Mouse (Mus musculus) heart, embryonic 10.5 days (tissue): Measurements from ENCODE around the gene Sfxn3. TPM values are rescaled to one million over a fixed set of nuclear protein-coding genes. Genes with fewer than 3 reads are reported as not detected.
"Not testable (repeated sequence)": the region's sequence is repeated elsewhere in the genome, so short reads cannot be mapped to it uniquely, and the experiment has no call there.

Experiments used
- DNase-seq: peaks from one replicate; pipeline ENCODE4 v3.0.0-alpha.2; 2017; ENCODE audit warnings: low spot score
- H3K27ac ChIP-seq: fragments of 300-500 bp; sonication (generic); 2 replicates; pipeline ENCODE4 v1.5.1; 2016; ENCODE audit warnings: mild to moderate bottlenecking
- H3K27me3 ChIP-seq: fragments of 300-500 bp; sonication (generic); 2 replicates; pipeline ENCODE4 v1.6.1; 2016; ENCODE audit warnings: mild to moderate bottlenecking; ENCODE audit not compliant: poor library complexity, insufficient read depth, severe bottlenecking
- H3K36me3 ChIP-seq: fragments of 300-500 bp; sonication (generic); 2 replicates; pipeline ENCODE4 v1.6.1; 2016; ENCODE audit warnings: mild to moderate bottlenecking, moderate library complexity
- H3K4me1 ChIP-seq: fragments of 300-500 bp; sonication (generic); 2 replicates; pipeline ENCODE4 v1.6.1; 2016; ENCODE audit warnings: mild to moderate bottlenecking
- H3K4me3 ChIP-seq: fragments of 300-500 bp; sonication (generic); 2 replicates; pipeline ENCODE4 v1.5.1; 2016; ENCODE audit warnings: mild to moderate bottlenecking, moderate library complexity
- H3K9me3 ChIP-seq: fragments of 300-500 bp; sonication (generic); 2 replicates; pipeline ENCODE4 v1.6.1; 2016; ENCODE audit warnings: mild to moderate bottlenecking, moderate library complexity
- WGBS: fragments of 180-500 bp; shearing (Covaris S2); methylation state at CpG from one replicate; pipeline ENCODE4 v1.1.7; 2016; 5-methylcytosine and 5-hydroxymethylcytosine counted together
- polyA plus RNA-seq: library from polyadenylated mRNA; unstranded; fragments of >200 nt; fragmentation: Nextera tagmentation; extraction: Ambion mirVana; gene quantifications from 2 replicates; pipeline ENCODE4 v1.2.1, GENCODE M21; 2016

Gene Sfxn3
- polyA plus RNA-seq, 1 experiment from 2014 or later: 11.8 TPM

DNA sequence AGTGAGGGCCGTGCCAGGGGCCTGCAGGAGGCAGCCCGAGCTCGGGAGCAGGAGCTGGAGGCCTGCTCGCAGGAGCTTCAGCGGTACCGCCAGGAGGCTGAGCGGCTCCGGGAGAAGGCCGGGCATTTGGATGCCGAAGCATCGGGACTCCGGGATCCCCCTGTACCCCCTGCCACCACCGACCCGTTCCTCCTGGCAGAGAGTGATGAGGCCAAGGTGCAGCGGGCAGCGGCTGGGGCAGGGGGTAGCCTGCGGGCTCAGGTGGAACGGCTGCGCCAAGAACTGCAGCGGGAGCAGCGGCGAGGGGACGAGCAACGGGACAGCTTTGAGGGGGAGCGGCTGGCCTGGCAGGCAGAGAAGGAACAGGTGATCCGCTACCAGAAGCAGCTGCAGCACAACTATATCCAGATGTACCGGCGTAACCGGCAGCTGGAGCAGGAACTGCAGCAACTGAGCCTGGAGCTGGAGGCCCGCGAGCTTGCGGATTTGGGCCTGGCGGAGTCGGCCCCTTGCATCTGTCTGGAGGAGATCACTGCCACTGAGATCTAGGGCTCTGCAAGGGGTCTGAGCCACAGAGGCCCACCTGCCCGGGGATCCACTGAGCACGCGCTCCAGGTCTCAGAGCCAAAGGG lies 21.2 kb upstream of the Sfxn3 start:
- no peak for DNase-seq
- no peaks in the 10 kb centered on the region for H3K9me3 ChIP-seq
- WGBS: 92% methylated on average over 37 of the region's 37 CpGs
- no peaks in the 10 kb centered on the region for H3K27me3 ChIP-seq
- H3K27ac ChIP-seq: no peak overlapping the region
- peaks cover 39% of the 10 kb centered on the region for H3K4me1 ChIP-seq
- peaks cover 73% of the 10 kb centered on the region for H3K36me3 ChIP-seq
- no peak overlapping the region for H3K4me3 ChIP-seq

GRCm38 (mm10) chr19:45026958-45027670 lies 20.2 kb upstream of the Sfxn3 start:
- Histone ChIP-seq H3K36me3 (peaks cover 63% of the 10 kb centered on the region), H3K9me3 (no peaks in the 10 kb centered on the region), H3K27ac (no peak overlapping the region), H3K4me3 (no peak overlapping the region), H3K4me1 (peaks cover 37% of the 10 kb centered on the region), H3K27me3 (no peaks in the 10 kb centered on the region)
- DNase-seq: no peak
- WGBS: 78% methylated on average over 6 of the region's 6 CpGs

DNA sequence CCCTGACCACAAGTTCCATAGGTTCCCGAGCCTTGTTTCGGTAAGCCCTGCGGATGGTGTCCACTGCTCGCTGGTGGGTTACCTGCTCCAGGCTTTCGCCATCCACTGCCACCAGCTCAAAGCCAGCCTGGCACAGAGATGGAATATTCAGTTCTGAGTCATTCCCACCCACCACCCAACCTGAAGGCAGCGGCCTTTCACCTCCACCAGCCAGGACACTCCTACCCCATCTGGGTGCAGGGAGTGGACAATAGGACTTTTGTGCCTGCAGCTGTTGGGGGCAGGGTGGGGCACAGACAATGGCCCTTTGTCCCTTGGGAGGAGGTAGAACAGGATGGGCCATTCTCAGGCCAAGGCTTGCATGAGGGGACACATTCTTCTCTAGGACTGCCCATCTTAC lies 19.5 kb upstream of the Sfxn3 start:
- Histone ChIP-seq H3K36me3 (peaks cover 55% of the 10 kb centered on the region), H3K4me3 (no peak overlapping the region), H3K4me1 (peaks cover 44% of the 10 kb centered on the region), H3K27me3 (no peaks in the 10 kb centered on the region), H3K9me3 (no peaks in the 10 kb centered on the region), H3K27ac (no peak overlapping the region; the same call in 1 of the 2 replicates)
- DNase-seq: no peak
- 85% methylated on average over 6 of the region's 6 CpGs for WGBS

GRCm38 (mm10) chr19:45028746-45029145 lies 18.6 kb upstream of the Sfxn3 start:
- WGBS: 54% methylated on average over 19 of the region's 19 CpGs
- H3K36me3 ChIP-seq: peaks cover 47% of the 10 kb centered on the region
- H3K27ac ChIP-seq: no peak overlapping the region
- H3K4me1 ChIP-seq: peaks cover 42% of the 10 kb centered on the region
- DNase-seq: no peak
- H3K27me3 ChIP-seq: no peaks in the 10 kb centered on the region
- H3K9me3 ChIP-seq: no peaks in the 10 kb centered on the region
- H3K4me3 ChIP-seq: no peak overlapping the region

GRCm38 (mm10) chr19:45029571-45029970 lies 17.7 kb upstream of the Sfxn3 start:
- DNase-seq: no peak
- Histone ChIP-seq H3K27me3 (0 out of 2 replicates have a peak, but pooled peaks cover under 1% of the 10 kb centered on the region), H3K27ac (no peak overlapping the region), H3K9me3 (no peaks in the 10 kb centered on the region), H3K4me3 (no peak overlapping the region), H3K36me3 (peaks cover 39% of the 10 kb centered on the region), H3K4me1 (peaks cover 37% of the 10 kb centered on the region)
- WGBS: 45% methylated on average over 9 of the region's 9 CpGs

DNA sequence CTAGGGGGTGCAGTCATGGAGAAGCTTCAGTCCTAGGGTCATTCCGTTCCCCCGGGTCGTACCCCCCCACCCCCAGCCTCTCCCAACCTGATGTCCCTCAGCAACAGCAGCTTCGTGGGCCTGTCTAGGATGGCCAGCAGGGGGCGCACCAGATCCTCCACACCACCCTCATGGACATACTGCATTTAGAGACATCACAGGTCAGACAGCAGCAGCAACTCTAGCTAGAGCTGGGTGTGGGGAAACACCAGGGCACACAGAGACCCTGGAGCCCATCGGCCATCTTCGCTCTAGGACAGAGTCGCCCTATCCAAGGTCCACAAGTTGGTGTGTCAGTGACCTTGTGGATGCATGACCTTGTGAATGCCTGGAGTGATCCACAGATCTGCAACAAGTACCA lies 17.2 kb upstream of the Sfxn3 start:
- WGBS: 27% methylated on average over 8 of the region's 8 CpGs

GRCm38 (mm10) chr19:45030746-45031693 lies 16.3 kb upstream of the Sfxn3 start:
- peaks cover 13% of the 10 kb centered on the region for H3K27me3 ChIP-seq
- H3K27ac ChIP-seq: peak overlapping the region; percentile 60; the same call in 1 of the 2 replicates
- peaks cover 25% of the 10 kb centered on the region for H3K36me3 ChIP-seq
- 39% methylated on average over 20 of the region's 20 CpGs for WGBS
- peak overlapping the region; percentile 43 for H3K4me3 ChIP-seq
- H3K4me1 ChIP-seq: peaks cover 39% of the 10 kb centered on the region
- DNase-seq: no peak
- H3K9me3 ChIP-seq: no peaks in the 10 kb centered on the region

More for the DNA sequence above, 17.2 kb upstream of the Sfxn3 start:
- Histone ChIP-seq H3K4me3 (peak overlapping the region; percentile 43; the same call in 1 of the 2 replicates), H3K36me3 (peaks cover 34% of the 10 kb centered on the region), H3K9me3 (no peaks in the 10 kb centered on the region), H3K4me1 (peaks cover 37% of the 10 kb centered on the region), H3K27me3 (peaks cover 6% of the 10 kb centered on the region; the same call in 1 of the 2 replicates), H3K27ac (peak overlapping the region; percentile 60)
- peak; percentile 89 for DNase-seq

DNA sequence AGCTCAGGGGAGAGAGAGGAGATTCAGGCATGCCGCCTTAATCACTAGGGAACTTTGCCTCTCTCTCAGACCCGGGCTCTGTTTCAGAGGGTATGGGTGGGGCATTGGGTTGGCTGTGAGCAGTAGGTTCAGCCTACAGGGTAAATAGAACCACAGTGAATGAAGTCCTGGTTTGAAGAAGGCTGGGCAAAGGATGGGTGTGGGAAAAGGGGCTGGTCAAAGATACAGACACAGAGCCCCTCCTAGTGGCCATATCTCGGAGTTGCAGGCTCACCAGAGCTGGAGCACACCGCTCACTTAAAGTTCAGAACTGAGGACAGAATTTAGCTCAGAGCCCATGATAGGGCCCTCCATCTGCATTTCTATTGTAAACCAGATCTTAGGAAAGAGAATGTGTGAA lies 15.5 kb upstream of the Sfxn3 start:
- H3K9me3 ChIP-seq: no peaks in the 10 kb centered on the region
- peak; percentile 89 for DNase-seq
- H3K4me1 ChIP-seq: peaks cover 41% of the 10 kb centered on the region
- no peak overlapping the region for H3K27ac ChIP-seq
- peaks cover 19% of the 10 kb centered on the region for H3K27me3 ChIP-seq
- peaks cover 17% of the 10 kb centered on the region for H3K36me3 ChIP-seq
- H3K4me3 ChIP-seq: no peak overlapping the region
- 29% methylated on average over 4 of the region's 4 CpGs for WGBS

GRCm38 (mm10) chr19:45032570-45033332 lies 14.6 kb upstream of the Sfxn3 start:
- peaks cover 46% of the 10 kb centered on the region for H3K4me1 ChIP-seq
- H3K27ac ChIP-seq: 0 out of 2 replicates have a peak overlapping the region, but pooled peaks have one; percentile 2
- 48% methylated on average over 17 of the region's 17 CpGs for WGBS
- H3K27me3 ChIP-seq: peaks cover 28% of the 10 kb centered on the region
- H3K36me3 ChIP-seq: peaks cover 7% of the 10 kb centered on the region
- H3K4me3 ChIP-seq: no peak overlapping the region
- DNase-seq: no peak
- H3K9me3 ChIP-seq: no peaks in the 10 kb centered on the region

DNA sequence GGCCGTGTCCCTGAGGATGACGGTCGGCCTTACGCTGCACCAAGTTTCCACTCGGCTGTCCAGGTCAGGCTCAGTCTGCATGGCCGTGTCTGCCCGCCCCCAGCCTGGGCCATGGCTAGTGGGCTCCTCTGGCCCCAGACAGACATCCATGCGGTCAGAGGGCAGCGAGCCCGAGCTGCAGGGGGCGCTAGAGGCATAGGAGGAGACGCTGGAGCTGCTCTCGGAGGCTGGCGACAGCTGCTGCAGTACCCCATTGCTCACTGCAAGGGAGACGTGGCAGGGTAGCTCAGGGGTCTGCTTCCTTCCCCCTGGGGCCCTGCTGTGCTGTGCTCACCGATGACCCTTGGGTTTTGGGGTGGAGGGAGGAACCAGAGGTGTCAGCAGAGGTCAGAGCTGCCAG lies 10.4 kb upstream of the Sfxn3 start:
- H3K9me3 ChIP-seq: no peaks in the 10 kb centered on the region
- no peak overlapping the region for H3K4me3 ChIP-seq
- DNase-seq: no peak
- 29% methylated on average over 16 of the region's 16 CpGs for WGBS
- H3K27ac ChIP-seq: 0 out of 2 replicates have a peak overlapping the region, but pooled peaks have one; percentile 8
- peaks cover 21% of the 10 kb centered on the region for H3K4me1 ChIP-seq
- no peaks in the 10 kb centered on the region for H3K36me3 ChIP-seq
- peaks cover 63% of the 10 kb centered on the region for H3K27me3 ChIP-seq

GRCm38 (mm10) chr19:45038198-45038597 lies 9.1 kb upstream of the Sfxn3 start:
- DNase-seq, H3K36me3 ChIP-seq, H3K27ac ChIP-seq, H3K9me3 ChIP-seq, H3K4me3 ChIP-seq: not testable (repeated sequence)
- H3K27me3 ChIP-seq: peaks cover 76% of the 10 kb centered on the region
- H3K4me1 ChIP-seq: peaks cover 13% of the 10 kb centered on the region
- whole genome bisulfite sequencing: 84% methylated on average over 7 of the region's 7 CpGs

DNA sequence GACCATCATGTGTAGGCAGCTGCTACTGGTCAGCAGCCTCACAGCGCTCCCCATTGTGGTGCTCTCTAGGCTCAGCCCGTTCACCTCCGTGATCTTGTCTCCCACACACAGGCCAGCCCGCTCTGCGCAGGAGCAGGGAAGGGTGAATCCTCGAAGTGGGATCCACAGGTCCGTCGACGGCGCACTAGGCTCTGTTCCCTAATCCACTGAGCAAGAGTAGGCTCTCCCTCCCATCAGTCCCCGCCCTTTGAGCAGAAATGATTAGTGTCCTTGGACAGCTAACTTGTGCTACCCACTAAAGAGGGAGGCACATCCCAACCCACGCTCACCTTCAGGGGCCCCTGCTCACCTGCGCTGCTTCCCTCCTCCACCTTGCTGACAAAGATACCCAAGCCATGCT lies 7.1 kb upstream of the Sfxn3 start:
- H3K36me3 ChIP-seq: no peaks in the 10 kb centered on the region
- H3K4me3 ChIP-seq: no peak overlapping the region
- WGBS: 32% methylated on average over 13 of the region's 13 CpGs
- H3K4me1 ChIP-seq: peaks cover 13% of the 10 kb centered on the region
- H3K27ac ChIP-seq: no peak overlapping the region
- DNase-seq: no peak
- H3K27me3 ChIP-seq: peaks cover 90% of the 10 kb centered on the region
- no peaks in the 10 kb centered on the region for H3K9me3 ChIP-seq
